Mouse (Mus musculus) intestine, embryonic 16.5 days (tissue): ENCODE measurements around the gene Rxra. TPM values are rescaled to one million over a fixed set of nuclear protein-coding genes. Genes with fewer than 3 reads are reported as not detected.

ENCODE experiments used
- ATAC-seq: fragments of 200-750 bp; cut with Nextera tagmentation; 2 replicates; pipeline ENCODE4 v1.8.0; 2017; ENCODE audit warnings: moderate TSS enrichment, moderate library complexity
- H3K27ac ChIP-seq: fragments of 300-500 bp; sonication (generic); 2 replicates; pipeline ENCODE4 v1.5.1; 2014; ENCODE audit warnings: mild to moderate bottlenecking, low read length
- H3K27me3 ChIP-seq: fragments of 300-500 bp; sonication (generic); replicated peaks from 2 replicates; pipeline ENCODE4 v1.6.1; 2014; ENCODE audit warnings: low read length, control low read depth, mixed read lengths; ENCODE audit not compliant: control insufficient read depth, insufficient read depth
- H3K36me3 ChIP-seq: fragments of 300-500 bp; sonication (generic); 2 replicates; pipeline ENCODE4 v1.6.1; 2014; ENCODE audit warnings: low read length, control low read depth; ENCODE audit not compliant: control insufficient read depth, insufficient read depth
- H3K4me1 ChIP-seq: fragments of 300-500 bp; sonication (generic); 2 replicates; pipeline ENCODE4 v1.6.1; 2014; ENCODE audit warnings: low read length, control low read depth, mixed read lengths; ENCODE audit not compliant: control insufficient read depth, insufficient read depth
- H3K4me2 ChIP-seq: fragments of 300-500 bp; sonication (generic); 2 replicates; pipeline ENCODE4 v1.6.1; 2014; ENCODE audit warnings: low read depth, low read length, control low read depth
- H3K4me3 ChIP-seq: fragments of 300-500 bp; sonication (generic); 2 replicates; pipeline ENCODE4 v1.5.1; 2014; ENCODE audit warnings: mild to moderate bottlenecking, low read length
- H3K9ac ChIP-seq: fragments of 300-500 bp; sonication (generic); 2 replicates; pipeline ENCODE4 v1.6.1; 2014; ENCODE audit warnings: low read depth, low read length
- H3K9me3 ChIP-seq: fragments of 300-500 bp; sonication (generic); 2 replicates; pipeline ENCODE4 v1.6.1; 2016; ENCODE audit warnings: low read length, control low read depth; ENCODE audit not compliant: control insufficient read depth
- WGBS: fragments of 180-500 bp; shearing (Covaris S2); extraction: QIAGEN DNeasy Blood & Tissue Kit; methylation state at CpG from one replicate; pipeline ENCODE4 v1.1.7; 2014; 5-methylcytosine and 5-hydroxymethylcytosine counted together
- polyA plus RNA-seq: library from polyadenylated mRNA; unstranded; fragments of >200 nt; fragmentation: Nextera tagmentation; extraction: Ambion mirVana; gene quantifications from 2 replicates; pipeline ENCODE4 v1.2.1, GENCODE M21; 2015

Rxra gene
- polyA plus RNA-seq, 1 experiment from 2014 or later = 9.9 TPM

DNA sequence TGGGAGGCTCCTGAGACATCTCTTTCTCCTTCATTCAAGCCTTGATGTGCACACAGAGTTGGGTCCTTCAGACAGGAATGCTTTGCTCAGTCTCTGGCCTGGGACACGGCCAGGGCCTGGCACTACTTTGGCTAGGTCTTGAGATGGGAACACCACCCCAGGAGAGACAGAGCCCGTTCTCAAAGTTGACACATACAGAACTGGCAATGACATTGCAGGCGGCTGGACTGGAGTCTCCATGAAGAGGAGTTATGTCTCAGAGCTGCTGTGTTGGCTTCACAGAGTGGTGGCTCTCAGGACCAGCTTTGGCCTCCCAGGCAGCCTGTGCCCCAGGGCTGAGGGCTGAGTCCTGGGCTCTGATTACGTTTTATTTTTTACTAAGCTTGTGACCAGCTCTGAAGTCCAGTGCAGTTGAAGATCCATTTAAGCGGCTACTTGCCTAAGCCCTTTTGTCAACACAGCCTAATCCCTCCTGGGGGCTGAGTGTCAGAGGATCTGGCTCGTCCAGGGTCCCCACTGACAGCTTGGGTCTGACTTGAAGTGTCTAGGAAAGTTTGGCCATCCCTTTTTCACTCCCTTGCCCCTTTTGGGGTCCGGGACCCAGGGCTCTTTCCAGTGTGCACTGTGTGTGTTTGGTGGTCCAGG lies 2.7 kb downstream of the Rxra start:
- Histone ChIP-seq H3K4me2 (peak overlapping the region; percentile 96), H3K9ac (peak overlapping the region; percentile 97), H3K27ac (peak overlapping the region; percentile 97), H3K4me1 (peaks cover 71% of the 10 kb centered on the region), H3K4me3 (peak overlapping the region; percentile 91), H3K9me3 (no peaks in the 10 kb centered on the region), H3K27me3 (no peaks in the 10 kb centered on the region), H3K36me3 (no peaks in the 10 kb centered on the region)
- 37% methylated on average over 7 of the region's 7 CpGs for WGBS
- no peak for ATAC-seq

- peak overlapping the region; percentile 97 for H3K27ac ChIP-seq
- H3K4me3 ChIP-seq = peak overlapping the region; percentile 91
- 3% methylated on average over 3 of the region's 3 CpGs for WGBS
- H3K4me1 ChIP-seq = peaks cover 74% of the 10 kb centered on the region
- 0 out of 2 replicates have a peak, but pooled peaks have one; percentile 15 for ATAC-seq
- H3K27me3 ChIP-seq = no peaks in the 10 kb centered on the region
- H3K9ac ChIP-seq = peak overlapping the region; percentile 97
- H3K4me2 ChIP-seq = peak overlapping the region; percentile 96
- H3K36me3 ChIP-seq = no peaks in the 10 kb centered on the region
- H3K9me3 ChIP-seq = no peaks in the 10 kb centered on the region
Measured at GRCm38 (mm10) chr2:27679621-27680025, 3.4 kb downstream of the Rxra start.

- Histone ChIP-seq H3K9me3 (no peaks in the 10 kb centered on the region), H3K36me3 (no peaks in the 10 kb centered on the region), H3K27me3 (no peaks in the 10 kb centered on the region), H3K4me1 (peaks cover 75% of the 10 kb centered on the region), H3K4me3 (peak overlapping the region; percentile 91), H3K9ac (peak overlapping the region; percentile 97), H3K27ac (peak overlapping the region; percentile 97), H3K4me2 (peak overlapping the region; percentile 96)
- peak; percentile 64 for ATAC-seq
- WGBS = 36% methylated on average over 6 of the region's 6 CpGs
Measured at GRCm38 (mm10) chr2:27680058-27680457, 3.8 kb downstream of the Rxra start.

DNA sequence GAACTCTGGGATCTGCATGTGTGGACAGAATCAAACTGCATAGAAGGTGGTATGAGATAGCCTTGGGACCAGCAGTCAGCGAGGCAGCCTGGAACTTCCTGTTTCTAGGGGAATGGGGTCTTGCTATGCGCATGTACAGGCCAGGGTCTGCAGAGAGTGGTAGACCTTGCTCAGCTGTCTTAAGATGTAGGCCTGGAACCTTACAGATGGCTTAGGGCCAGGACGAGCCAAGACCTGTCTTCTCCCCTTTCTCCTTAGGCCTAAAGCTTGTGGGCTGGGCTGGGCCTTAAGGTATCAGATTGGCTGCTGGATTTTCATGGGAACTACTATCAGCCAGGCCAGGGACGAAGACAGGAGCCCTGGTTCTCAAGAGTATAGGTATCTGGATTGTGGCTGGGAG lies 4.4 kb downstream of the Rxra start:
- peaks cover 75% of the 10 kb centered on the region for H3K4me1 ChIP-seq
- H3K4me2 ChIP-seq = peak overlapping the region; percentile 96
- no peaks in the 10 kb centered on the region for H3K27me3 ChIP-seq
- ATAC-seq = no peak
- peak overlapping the region; percentile 91; the same call in 1 of the 2 replicates for H3K4me3 ChIP-seq
- WGBS = 72% methylated on average over 4 of the region's 4 CpGs
- peak overlapping the region; percentile 97 for H3K27ac ChIP-seq
- H3K36me3 ChIP-seq = no peaks in the 10 kb centered on the region
- peak overlapping the region; percentile 97 for H3K9ac ChIP-seq
- no peaks in the 10 kb centered on the region for H3K9me3 ChIP-seq

DNA sequence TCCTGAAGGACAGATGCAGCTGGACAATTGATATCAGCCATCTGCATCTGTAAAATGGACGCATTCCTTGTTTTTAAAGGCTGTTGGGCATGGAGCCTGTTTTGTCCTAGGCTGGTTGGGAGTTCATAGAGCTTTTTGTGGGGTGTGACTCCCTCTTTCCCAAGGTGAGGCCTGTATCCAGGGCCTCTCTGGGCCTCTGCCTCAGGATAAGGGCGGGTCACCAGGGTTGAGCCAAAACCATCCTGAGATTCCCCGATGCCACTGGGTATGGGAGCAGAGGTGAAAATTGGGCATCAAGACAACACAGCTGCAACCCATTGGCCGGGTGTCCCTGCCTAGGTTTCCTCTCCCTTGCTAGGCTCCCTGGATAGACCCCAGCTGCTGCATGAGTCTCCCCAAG lies 5.2 kb downstream of the Rxra start:
- peak overlapping the region; percentile 20; the same call in 1 of the 2 replicates for H3K27ac ChIP-seq
- no peaks in the 10 kb centered on the region for H3K27me3 ChIP-seq
- 84% methylated on average over 4 of the region's 4 CpGs for WGBS
- no peaks in the 10 kb centered on the region for H3K9me3 ChIP-seq
- no peak overlapping the region for H3K4me3 ChIP-seq
- H3K9ac ChIP-seq = peak overlapping the region; percentile 9
- no peak overlapping the region for H3K4me2 ChIP-seq
- H3K36me3 ChIP-seq = no peaks in the 10 kb centered on the region
- ATAC-seq = no peak
- H3K4me1 ChIP-seq = peaks cover 79% of the 10 kb centered on the region

DNA sequence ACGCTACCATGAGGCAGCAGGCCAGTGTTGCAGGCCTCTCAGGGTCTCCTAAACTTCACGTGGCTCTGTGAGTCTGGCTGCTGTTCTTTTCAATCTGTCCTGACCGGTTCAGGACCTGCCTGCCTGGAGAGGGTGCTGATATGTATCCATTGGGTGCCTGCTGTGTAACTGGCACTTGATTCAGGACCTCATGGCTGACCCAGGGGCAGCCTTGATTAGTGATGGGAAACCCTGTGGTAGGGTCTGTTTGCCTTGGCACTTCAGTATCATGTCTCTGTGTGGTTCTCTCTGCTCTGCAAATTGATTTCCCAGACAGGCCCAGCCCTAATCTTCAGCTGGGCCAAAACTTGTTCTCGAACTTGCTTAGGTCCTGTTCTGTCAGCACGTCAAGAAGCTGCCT lies 5.9 kb downstream of the Rxra start:
- peak overlapping the region; percentile 20; the same call in 1 of the 2 replicates for H3K27ac ChIP-seq
- H3K4me1 ChIP-seq = peaks cover 86% of the 10 kb centered on the region
- peak overlapping the region; percentile 9 for H3K9ac ChIP-seq

GRCm38 (mm10) chr2:27684017-27684657 lies 7.9 kb downstream of the Rxra start:
- no peak for ATAC-seq
- 48% methylated on average over 11 of the region's 11 CpGs for WGBS
- H3K27me3 ChIP-seq = no peaks in the 10 kb centered on the region
- no peaks in the 10 kb centered on the region for H3K36me3 ChIP-seq
- no peak overlapping the region for H3K4me3 ChIP-seq
- H3K9ac ChIP-seq = peak overlapping the region; percentile 25; the same call in 1 of the 2 replicates
- 0 out of 2 replicates have a peak overlapping the region, but pooled peaks have one; percentile 5 for H3K4me2 ChIP-seq
- peaks cover 93% of the 10 kb centered on the region for H3K4me1 ChIP-seq
- H3K27ac ChIP-seq = peak overlapping the region; percentile 49
- no peaks in the 10 kb centered on the region for H3K9me3 ChIP-seq

More for the DNA sequence above, 5.9 kb downstream of the Rxra start:
- 62% methylated on average over 5 of the region's 5 CpGs for WGBS
- H3K36me3 ChIP-seq = no peaks in the 10 kb centered on the region
- no peak for ATAC-seq
- H3K9me3 ChIP-seq = no peaks in the 10 kb centered on the region
- no peak overlapping the region for H3K4me3 ChIP-seq
- H3K27me3 ChIP-seq = no peaks in the 10 kb centered on the region
- no peak overlapping the region for H3K4me2 ChIP-seq

DNA sequence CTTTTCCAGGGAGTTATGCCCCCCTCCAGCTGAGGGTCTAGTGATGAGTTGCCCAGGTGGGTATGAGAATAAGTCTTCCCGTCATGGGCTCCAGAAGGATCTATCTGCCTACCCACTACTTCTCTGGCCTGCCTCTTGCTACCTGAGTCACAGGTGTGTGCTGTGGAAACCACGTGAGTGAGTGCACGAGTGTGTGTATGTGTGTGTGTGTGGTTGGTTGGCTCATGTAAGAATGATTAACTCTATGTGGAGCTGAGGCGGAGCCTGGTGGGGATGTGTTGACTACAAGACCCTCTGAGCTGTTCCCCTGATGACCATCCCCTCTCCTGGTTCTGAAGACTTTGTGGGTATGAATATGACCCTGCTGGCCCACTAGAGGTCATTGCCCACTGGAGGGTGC lies 9.7 kb downstream of the Rxra start:
- Histone ChIP-seq H3K9ac (no peak overlapping the region), H3K27me3 (no peaks in the 10 kb centered on the region), H3K4me2 (no peak overlapping the region; the same call in 1 of the 2 replicates), H3K36me3 (no peaks in the 10 kb centered on the region), H3K27ac (peak overlapping the region; percentile 38), H3K9me3 (no peaks in the 10 kb centered on the region), H3K4me3 (no peak overlapping the region), H3K4me1 (peaks cover 89% of the 10 kb centered on the region)
- peak; percentile 56 for ATAC-seq
- WGBS = 81% methylated on average over 4 of the region's 4 CpGs

GRCm38 (mm10) chr2:27686335-27686734 lies 10.1 kb downstream of the Rxra start:
- Histone ChIP-seq H3K27ac (peak overlapping the region; percentile 38; the same call in 1 of the 2 replicates), H3K4me1 (peaks cover 89% of the 10 kb centered on the region), H3K9me3 (no peaks in the 10 kb centered on the region), H3K9ac (no peak overlapping the region), H3K36me3 (no peaks in the 10 kb centered on the region), H3K27me3 (no peaks in the 10 kb centered on the region), H3K4me2 (no peak overlapping the region; the same call in 1 of the 2 replicates), H3K4me3 (no peak overlapping the region)
- WGBS = 80% methylated on average over 2 of the region's 2 CpGs
- peak; percentile 67 for ATAC-seq
